In the genomic region with DNA sequence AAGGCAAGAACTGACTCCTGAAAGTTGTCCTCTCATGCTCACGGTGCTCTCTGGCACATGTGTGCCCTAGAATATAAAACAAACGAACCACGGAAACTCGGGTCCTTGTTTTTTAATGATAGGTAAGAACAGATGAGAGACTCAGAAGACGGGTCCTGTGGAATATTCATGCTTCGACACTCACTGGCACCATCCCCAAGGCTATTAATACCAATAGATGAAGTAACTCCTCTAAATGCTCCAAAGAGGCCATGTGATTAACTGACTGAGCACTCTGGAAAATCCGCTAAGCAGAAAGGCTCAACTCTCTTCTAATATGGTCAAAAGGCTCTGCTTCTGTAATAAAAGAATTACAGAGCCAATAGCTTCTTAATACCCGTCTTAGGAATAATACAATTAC, we compare ENCODE assay signal across 22 mouse cellular contexts.
"Had no signal": no experiment of that assay in that cellular context is flagged by ENCODE, and none has a peak within 500 bp of the region (broad histone marks: within the 10 kb centered on the region; RNA-seq: fewer than 3 reads in every experiment).

No protein-coding gene starts in this region.

- H3K27ac ChIP-seq: kidney, embryonic 15.5 days; limb, embryonic 10.5 days; limb, embryonic 13.5 days; liver, embryonic 12.5 days; liver, embryonic 15.5 days; midbrain, embryonic 10.5 days; neural tube, embryonic 12.5 days; neural tube, embryonic 15.5 days; stomach, embryonic 15.5 days had no signal

- DNase-seq: kidney, adult 11 months; kidney, adult 8-10 months; kidney, postnatal 10 days; kidney, postnatal 36 days; layer of hippocampus, adult 9-11 months; liver; lung, embryonic 14.5 days; midbrain, embryonic 14.5 days; retina, postnatal 1 day; right cerebral cortex, postnatal 25 days; spleen, adult 18-20 months; thymus, postnatal 25 days had no signal

- H3K4me1 ChIP-seq: kidney, embryonic 15.5 days; limb, embryonic 13.5 days; liver, embryonic 12.5 days; liver, embryonic 15.5 days; midbrain, embryonic 10.5 days; neural tube, embryonic 12.5 days; neural tube, embryonic 15.5 days; stomach, embryonic 15.5 days had no signal

- H3K4me3 ChIP-seq: kidney, embryonic 15.5 days; limb, embryonic 10.5 days; limb, embryonic 13.5 days; liver, embryonic 12.5 days; liver, embryonic 15.5 days; megakaryocyte, embryonic 14.5 days; midbrain, embryonic 10.5 days; neural tube, embryonic 12.5 days; neural tube, embryonic 15.5 days; stomach, embryonic 15.5 days had no signal
